Mouse (Mus musculus) layer of hippocampus, adult 18-20 months (tissue): ENCODE measurements at regions not wholly inside any gene's neighbourhood (a gene's known extent, or its start where the extent isn't known, plus 50 kb on each side); places are given as distances from the start of the nearest gene placed in this dataset.

Source experiments
- DNase-seq, 2 experiments: peaks; one replicate each; pipeline ENCODE4 v3.0.0; 2022; ENCODE audit warnings: low spot score in 2 of 2

DNA sequence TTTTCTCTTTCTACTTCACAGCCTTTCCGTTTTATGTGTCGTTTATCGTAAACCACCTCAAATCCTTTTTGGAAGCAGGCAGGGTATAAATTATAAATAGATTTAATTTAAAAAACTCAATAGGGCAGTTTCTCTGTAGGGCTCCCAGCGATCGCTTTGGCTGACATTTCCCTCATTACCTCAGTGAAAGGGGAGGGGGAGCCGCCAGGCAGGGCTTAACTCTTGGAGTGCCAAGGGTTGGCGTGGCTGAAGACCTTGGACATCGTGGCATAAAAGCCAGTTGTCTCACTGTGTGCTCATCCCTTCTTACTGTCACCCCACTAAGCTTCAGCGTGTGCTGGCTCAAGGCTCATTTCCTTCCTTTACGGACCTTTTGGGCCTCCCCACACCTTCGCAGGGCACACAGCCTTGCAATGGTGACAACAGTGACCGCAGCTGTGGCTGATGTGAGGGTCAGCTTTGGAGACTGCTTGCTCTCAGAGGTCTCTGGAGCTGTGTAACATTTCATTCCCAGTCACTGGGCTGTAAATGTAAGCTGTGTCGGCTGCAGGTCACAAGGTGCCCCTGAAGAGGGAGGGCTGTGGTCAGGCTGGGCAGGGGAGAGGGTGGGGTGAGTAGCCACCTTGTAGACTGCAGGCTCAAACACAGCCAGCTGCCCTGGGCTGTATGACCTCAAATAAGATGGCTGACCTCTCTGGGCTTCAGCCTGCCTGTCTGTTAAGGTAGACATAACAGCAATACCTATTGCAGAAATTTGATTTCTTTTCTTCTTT, 81.6 kb upstream of the Stx16 start:
- DNase-seq = no peak

DNA sequence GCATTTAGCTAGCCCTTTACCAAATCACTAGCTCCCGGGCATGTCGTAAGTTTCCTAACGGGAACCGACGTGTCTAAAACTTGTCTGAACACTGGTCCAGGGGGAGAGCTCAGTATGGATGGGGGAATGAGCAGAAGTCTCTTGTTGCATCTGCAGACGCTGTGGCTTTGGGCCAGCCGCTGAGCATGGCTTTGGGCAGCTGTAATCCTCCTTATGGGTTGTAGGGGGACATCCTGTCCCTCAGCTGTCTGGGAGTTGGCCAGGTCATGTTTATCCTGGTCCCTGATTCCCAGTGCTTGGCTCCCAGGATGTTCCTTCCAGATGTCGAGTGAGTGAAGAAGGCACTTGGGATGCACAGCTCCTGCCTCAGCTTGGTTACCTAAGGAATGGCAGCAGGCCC, 71.4 kb upstream of the Stx16 start:
- no peak for DNase-seq

DNA sequence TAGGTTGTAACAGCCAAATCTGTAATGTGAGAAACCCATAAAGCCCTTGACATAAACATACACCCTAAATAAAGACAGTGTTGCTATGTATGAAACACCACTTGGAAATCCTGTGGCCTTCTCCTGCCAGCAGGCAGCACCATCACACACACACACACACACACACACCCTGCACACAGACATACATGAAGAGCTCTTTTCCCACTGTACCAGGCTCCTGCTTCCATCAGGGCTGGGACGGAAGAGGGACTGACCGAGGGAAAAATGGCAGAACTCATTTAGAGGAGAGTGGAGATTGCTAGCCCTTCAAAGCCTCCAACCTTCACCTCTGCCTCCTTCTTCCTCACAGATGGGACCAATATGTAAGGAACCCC, 68.1 kb upstream of the Stx16 start:
- no peak for DNase-seq

DNA sequence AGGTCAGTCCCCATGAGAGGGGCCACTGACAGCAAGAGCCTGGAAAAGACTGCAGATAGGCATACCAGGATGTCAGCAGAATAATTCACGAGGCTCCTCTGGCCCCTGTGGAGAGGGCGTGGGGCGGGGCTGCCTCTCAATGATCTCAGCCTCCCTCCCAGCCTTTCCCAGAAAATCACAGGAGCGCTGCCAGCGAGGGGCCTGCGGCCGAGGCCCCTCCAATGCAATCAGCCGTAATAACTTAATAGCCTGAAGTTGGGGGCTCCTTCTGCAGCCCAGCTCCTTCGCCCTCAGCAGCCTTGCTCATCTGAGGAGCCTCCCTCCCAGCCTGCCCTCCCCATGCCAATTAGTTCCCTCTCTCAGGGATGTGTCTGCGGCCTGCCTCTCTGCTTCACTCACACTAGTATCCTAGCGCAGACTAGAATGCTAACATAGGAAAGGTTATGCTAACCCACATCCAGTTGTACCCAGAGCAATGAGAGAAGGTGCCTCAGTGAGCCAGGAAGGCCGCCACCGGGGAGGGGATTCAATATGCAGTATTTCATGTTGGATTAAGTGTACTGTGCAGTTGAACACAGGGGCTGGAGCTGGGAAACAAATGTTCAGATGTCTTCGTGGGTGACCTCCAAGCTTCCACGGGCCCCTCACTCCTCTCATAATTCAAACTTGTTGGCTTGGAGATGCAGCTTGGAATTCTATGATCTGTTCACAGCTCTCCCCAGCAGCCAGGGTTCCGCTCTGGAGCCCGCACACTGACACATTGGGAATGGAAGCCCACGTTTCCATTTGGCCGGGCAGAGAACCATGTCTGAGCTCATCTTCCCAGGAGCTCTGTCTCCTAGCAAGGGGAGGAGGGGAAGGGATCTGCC, 67.5 kb upstream of the Stx16 start:
- DNase-seq = no peak

DNA sequence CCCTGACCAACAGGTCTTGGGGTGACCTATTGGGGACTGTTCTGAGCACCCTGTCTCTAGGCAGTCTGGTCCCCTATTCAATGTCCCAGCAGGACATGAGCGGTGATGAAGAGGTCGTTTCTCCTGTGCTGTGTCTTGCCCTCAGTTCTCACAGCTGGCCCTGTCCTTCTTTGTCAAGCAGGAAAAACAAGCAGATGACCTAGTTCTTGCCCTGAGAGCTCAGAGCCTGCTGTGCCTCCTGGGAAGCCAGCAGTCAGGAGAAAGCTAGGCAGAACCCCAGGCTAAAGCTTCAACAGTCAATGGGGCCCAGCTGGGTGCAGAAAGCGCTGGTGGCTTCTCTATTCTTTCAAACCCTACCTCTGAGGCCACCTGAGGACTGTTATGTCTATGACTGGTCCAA, 66.1 kb upstream of the Stx16 start:
- DNase-seq = no peak

DNA sequence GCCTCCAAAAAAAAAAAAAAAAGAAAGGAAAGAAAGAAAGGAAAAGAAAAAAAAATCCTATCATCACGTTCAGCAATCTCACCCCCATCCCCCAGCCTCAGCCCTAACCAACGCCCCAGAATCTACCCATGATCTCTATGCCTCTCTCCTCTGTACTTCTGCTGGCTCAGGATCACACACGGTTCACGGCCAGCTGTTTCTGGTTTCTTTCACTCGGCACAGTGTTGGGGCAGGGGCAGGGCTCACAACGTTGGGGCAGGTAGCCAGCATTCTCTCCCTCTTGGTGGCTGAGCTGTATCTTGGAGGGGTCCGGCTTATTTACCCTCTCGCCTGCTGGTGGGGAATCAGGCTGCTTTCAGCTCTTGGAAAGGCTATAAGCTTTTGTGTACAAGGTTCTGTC, 64.7 kb upstream of the Stx16 start:
- DNase-seq = no peak

DNA sequence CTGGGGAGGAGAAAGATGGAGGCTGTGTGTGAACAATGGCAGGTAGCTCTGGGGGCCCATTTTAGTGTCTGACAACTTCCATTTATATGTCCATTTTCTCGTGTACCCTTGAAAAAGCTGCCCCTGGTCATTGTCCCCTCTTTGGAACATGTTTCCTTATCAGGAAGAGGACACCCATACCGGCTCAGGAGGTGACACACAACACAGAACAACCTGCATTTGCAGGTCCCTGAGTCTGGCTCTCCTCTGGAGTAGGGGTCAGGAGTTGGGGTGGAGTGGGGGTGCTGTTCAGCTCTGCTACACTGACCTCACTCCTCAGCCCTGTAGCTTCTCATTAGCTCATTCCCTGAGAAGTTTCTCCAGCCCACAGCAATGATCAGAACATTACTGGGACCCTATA, 61.7 kb upstream of the Stx16 start:
- no peak for DNase-seq

DNA sequence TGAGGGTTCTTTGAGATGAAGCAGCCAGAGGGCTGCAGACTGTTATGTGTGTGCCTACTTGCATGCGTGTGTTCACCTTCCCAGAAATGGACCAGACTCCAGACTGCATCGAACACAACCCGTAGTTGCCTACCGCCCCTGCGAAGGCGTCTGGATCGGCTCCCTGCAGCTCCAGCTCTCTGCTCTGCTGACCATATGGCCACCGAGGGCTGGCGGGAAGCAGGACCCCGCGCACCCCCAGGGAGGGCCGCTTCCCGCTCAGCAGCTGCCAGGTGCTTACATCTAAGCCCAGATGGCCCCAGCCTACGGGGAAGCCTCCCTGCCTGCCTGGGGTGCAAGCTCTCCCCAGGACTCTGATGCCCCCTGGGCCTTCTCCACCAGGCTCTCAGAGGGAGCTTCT, 60.8 kb upstream of the Stx16 start:
- DNase-seq = no peak

DNA sequence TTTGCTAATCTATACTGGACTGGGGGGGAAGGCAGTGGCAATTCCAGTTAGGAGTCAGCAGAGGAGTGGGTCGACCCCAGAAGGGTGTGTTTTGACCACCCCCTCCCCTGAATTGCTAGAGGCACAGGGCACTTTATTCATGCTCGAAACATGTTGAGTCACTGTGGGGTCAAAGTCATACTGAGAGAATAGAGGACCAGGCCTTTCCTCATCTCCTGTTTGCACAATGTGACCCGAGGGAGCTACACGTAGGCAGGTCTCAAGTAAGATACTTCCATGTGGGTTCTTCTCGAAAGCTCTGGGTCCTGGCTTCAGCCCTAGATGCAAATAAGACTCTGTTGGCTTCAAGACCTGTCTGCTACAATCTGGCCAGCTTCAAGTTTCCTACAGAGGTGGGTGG, 60.0 kb upstream of the Stx16 start:
- no peak for DNase-seq

DNA sequence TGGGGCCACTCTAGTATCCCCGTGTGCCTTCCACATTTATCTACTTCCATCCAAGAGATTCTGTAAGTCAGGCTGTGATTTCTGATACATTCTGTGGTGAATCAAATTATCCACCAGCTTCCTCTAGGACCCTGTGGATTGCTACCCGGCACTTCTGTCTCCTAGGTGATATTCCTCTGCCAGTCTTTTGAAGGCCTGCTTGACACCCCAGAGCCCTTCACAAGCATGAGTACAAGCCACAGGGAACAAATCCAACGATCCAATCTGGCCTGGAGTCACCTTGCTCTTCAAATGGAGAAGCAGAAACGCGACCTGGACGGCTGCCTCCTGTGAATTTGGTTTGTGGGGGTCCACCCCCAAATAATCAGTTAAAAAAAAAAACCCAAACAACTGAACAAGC, 59.1 kb upstream of the Stx16 start:
- no peak for DNase-seq

DNA sequence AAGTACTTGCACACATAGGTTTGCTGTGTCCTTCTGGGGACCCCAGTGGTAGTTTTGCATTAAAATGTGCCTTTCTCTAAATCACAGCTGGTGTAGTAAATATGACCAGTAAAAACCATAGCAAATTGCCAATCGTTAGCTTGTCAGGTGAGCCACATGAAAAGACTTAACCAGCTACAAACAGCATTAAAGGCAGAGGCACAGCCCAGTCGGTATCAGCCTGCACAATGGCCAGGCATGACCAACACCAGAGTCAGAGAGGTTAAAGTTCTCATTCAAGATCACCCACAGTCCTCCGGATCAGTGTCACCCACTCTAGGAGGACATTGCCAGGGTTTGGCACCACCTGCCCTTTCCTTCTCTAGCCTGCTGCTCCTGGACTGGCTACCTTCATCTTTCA, 58.5 kb upstream of the Stx16 start:
- no peak for DNase-seq

DNA sequence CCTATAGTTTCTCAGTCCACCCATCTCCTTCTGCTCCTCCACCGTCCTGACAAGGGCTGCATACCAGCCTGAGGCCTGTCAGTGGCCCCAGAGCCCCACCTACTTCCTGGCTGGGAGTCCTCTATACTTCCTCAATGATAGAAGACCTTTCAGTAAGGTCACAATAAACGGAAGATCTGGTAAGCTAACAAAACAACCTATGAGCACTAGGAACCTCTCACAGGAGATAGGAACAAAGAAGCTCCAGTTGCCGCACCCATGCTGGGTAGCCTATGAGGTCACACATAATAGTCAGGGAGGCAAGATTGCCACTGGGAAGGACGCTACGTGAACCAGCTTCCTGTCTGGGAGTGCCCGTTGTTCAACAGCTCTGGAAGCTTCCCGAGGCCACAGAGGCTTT, 58.1 kb upstream of the Stx16 start:
- DNase-seq = no peak

DNA sequence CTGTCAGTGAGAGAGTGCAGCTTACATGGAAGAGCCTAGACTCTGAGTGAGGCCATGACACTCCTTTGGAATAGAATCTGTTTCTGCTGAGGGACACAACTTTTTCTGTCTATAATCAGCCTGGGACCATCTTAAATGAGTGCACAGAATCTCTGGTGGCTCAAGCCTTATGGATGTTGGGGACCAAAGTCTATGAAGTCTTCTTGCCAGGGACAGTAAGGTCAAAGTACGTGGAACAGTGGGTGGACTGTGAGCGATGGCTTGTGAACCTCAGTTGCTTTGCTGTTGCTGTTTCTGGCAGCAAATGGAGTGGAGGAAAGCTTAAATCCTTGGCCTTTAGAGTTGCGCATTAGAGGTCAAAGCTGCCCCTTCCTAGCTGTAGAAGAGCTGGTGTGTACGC, 57.1 kb upstream of the Stx16 start:
- no peak for DNase-seq

DNA sequence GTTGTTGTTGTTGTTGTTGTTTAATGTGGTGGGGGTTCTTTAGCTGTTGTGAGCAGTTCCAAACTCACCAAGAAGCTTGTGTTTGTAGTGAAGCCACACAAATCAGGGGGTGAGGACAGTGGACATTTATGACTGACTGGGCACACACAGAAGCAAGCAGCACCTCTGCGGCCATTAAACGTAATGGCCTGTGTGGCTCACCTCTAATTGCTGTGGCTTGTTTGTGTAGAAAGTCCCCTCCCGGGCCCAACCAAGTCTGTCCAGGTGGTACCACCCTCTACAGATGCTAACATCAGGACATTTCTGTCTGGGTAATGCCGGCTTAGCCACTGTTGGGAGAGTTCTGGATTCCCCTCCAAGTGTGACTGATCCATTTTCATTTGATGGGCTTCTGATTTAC, 56.1 kb upstream of the Stx16 start:
- no peak for DNase-seq

DNA sequence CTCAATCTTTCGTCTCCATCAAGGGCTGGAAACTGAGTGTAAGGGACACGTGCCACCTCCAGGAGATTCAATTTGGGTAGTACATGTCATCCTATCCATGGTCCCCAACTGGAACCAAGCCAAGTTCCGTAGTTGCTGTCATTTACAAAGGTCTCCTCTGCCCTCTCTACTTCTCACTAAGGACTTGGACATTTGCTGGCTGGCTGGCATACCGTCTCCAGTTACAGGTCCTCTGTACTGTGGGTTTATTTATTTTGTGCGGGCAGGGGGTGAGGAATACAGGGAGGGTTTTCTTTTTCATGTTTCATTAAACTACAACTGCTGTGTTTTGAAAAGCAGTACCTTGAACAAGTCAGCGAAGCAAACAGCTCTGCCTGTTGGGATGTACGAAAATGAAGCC, 55.7 kb upstream of the Stx16 start:
- no peak for DNase-seq

DNA sequence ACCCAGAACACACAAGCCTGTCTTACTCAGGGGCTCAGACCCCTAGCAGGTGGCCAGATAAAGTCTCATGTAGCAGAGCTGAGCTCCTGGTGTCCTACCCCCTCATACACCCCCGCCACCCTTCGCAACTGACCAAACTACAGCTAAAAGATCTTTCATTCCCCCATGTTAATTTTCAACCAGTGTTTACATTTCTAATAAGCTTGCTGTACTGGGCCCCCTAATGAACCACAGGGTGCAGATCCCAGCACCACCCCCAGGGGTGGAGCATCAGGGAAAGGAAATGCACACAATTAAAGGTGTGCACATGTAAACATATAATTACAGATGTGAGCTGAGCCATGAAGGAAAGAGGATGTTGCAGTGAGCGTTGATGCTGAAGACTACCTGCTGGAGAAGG, 54.6 kb upstream of the Stx16 start:
- DNase-seq = no peak

DNA sequence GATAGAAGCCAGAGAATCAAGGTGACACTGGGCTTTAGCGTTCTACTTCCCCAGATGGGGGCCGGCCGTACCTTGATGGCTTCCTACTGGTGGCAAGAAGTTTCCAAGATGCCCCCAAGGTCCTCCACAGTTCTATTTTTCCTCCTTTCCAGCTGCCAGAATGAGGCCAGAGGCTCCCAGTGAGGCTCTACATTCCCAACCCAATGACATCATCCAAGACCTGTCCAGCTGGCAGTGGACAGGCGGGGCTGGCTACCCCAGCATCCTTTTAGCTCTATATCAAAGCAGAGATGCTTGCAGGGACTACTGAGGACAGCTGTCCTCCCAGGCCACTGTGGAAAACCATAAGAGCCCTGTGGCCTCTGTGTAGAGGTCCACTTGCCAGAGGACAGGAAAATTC, 53.8 kb upstream of the Stx16 start:
- no peak for DNase-seq

DNA sequence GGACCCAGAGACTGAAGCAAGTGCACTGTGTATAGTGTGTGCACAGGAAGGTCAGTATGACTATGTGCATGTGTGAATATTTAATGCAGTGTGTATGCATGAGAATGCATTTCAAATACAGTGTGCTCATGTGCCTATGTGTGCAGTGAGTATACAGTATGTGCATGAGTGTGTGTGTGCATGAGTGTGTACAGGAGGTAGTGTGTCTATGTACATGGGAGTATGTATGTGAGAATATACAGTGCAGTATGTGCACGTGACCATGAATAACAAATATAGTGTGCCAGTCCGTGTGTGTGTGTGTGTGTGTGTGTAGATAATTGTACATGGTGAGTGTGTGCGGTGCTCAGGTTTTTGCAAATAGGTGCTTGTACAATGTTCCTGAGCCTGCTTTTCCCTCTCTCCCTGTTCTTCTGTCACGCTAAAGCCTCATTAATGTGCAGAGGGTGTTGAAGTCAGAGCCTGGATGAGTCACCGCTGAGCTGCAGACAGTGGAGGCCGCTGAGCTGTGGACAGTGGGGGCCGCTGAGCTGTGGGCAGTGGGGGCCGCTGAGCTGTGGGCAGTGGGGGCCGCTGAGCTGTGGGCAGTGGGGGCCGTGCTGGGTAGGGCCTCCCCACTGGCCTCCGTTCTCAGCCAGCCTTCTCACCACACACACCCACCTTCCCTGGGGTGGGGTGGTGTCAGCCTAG, 50.8 kb upstream of the Stx16 start:
- no peak for DNase-seq
